Mouse (Mus musculus) kidney, postnatal 14 days (tissue): ENCODE results near the gene Rnf186.
"Not testable (repeated sequence)": the region's sequence is repeated elsewhere in the genome, so short reads cannot be mapped to it uniquely, and the experiment has no call there.

Source experiments
- DNase-seq: peaks from one replicate; pipeline ENCODE4 v3.0.0; 2022; ENCODE audit warnings: mixed read lengths

Gene Rnf186

GRCm38 (mm10) chr4:138972139-138972826 is 5.4 kb downstream of the Rnf186 start:
- peak; percentile 83 for DNase-seq

DNA sequence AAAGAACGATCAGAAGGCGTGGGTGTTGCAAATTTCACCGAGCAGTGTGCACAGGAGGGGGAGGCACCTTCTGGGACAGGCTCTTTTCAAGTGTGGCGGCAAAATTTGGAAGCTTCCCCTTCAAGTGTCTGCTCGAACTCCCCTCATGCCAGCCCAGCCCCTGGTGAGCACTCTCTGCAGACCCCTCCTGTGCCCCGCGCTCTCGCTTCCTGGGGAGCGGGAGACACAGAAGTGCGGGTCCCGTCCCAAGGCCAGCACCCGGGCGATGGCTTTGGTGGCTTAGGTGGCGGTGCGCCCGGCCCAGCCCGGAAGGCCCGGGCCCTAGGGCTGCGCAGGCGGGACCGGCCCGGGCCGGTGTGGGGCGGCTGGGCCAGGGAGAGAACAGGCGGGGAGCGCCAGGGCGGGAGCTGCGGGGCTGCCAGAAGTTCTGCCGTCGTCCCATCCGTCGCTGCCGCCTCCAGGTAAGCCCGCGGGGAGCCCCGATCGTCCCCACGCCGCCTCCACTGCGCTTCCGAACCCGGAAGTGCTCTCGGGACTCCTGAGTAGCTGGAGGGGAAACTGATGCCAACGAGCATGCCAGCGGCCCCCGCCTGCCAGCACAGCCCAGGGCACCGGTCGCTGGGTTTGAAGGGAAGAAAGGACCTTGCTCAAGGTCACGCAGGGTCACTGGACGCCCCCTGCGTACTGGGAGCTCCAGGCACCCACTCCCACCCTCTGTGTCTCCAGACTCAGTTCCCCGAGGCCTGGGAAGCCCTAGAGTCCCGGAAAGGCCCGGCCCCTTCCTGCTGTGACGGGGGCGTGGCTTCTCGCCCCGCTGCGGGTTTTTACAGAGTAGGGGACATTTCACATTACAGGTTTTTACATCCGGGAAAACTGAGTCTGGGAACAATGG is 6.2 kb downstream of the Rnf186 start, which contains the start of gene Tmco4:
Tmco4 (plus strand) TSS at position 62 of the 892 bp plus-strand sequence.
- peak; percentile 88 for DNase-seq

DNA sequence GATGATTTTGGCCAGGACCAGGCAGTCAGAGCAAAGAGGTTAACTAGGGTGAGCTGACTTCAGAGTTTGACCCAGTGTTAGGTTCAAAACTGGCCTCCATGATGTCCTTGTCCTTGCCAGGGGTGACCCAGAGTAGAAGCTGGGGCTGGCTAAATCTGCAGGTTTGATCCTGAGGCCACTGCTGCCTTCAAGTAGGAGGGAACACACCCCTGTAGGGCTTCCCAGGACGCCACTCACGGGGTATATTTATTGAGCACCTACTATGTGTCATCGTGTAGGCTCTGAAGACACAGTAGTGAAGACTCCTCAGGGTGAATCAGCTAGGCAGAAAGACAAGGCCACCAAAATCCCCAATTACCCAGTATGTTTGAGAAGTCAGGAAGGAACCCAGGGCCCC is 6.8 kb downstream of the Rnf186 start:
- DNase-seq = no peak

GRCm38 (mm10) chr4:138974540-138974939 is 7.6 kb downstream of the Rnf186 start:
- not testable (repeated sequence) for DNase-seq

GRCm38 (mm10) chr4:138975194-138975593 is 8.3 kb downstream of the Rnf186 start:
- no peak for DNase-seq

DNA sequence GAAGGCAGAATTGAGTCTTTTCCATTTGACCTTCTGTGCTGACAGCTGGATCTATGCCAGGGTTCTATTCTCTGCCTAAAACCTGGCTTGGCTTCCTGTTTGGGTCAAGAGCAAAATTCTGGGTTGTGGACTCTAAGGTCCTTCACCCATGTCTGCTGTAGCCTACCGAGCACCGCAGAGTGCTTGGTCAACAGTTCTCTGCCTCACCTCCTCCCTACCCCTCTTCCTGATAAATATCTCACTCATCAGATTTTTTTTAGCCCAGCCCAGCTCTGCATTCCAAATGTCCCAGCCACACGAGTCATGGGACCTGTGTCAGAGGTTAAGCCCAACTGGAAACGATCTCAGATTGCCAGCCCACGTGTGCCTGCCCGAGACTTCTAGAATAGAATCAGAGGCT is 9.1 kb downstream of the Rnf186 start:
- DNase-seq = peak; percentile 74

DNA sequence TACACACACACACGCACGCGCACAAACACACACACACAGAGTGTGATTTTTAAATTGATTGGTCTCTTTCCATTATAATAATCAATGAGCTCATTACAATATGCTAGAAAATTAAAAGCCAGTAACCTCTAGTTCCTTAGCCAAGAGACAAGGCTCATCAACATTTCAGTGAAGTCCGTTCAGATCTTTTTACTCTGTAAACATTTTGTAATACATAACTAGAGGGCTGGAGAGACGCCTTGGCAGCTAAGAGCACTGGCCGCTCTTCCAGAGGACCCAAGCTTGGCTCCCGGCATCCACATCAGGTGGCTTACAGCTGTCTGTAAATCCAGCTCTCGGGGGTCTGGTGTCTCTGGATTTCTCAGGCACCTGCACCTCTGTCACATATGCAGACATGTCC is 13.1 kb downstream of the Rnf186 start:
- DNase-seq = no peak

GRCm38 (mm10) chr4:138980771-138981420 is 14.0 kb downstream of the Rnf186 start:
- no peak for DNase-seq

- no peak for DNase-seq
Measured at GRCm38 (mm10) chr4:138983422-138983821, 16.5 kb downstream of the Rnf186 start.

- no peak for DNase-seq
Measured at GRCm38 (mm10) chr4:138984744-138985143, 17.8 kb downstream of the Rnf186 start.

GRCm38 (mm10) chr4:138986280-138986679 is 19.4 kb downstream of the Rnf186 start:
- no peak for DNase-seq

- DNase-seq = no peak
Measured at GRCm38 (mm10) chr4:138994389-138994788, 27.5 kb downstream of the Rnf186 start.

DNA sequence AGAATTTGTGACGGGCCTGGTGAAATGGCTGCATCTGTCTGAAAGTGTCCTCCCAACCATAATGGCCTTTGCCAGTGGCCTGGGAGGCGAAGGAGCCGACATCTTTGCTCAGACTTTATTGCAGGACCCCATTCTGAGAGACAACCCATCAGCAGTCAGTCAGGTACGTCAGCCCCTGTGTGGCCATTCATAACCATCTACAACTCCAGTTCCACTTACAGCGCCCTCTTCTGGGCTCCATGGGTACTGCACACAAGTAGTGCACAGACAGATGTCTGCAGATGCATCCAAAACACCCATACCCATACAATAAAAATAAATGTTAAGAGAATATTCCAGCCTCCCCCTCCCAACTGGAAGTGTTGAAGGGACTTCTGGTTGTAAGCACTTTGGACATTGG is 29.5 kb downstream of the Rnf186 start:
- DNase-seq = no peak

DNA sequence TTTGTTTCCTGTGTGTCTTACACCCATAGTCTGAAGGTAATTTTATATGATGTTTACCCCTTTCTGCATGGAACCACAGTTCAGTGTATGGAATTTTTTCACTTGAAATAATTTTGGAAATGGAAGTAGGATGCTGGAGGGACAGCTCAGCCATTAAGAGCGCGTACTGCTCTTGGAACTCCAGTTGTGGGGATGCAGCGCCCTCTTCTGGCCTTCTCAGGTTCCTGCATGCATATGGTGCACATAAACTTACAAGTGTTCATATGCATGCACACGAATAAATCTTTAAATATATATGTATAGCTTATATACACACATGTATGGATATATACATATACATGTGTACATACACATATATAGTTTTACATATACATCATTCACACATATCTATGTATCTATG is 30.2 kb downstream of the Rnf186 start:
- DNase-seq = no peak

DNA sequence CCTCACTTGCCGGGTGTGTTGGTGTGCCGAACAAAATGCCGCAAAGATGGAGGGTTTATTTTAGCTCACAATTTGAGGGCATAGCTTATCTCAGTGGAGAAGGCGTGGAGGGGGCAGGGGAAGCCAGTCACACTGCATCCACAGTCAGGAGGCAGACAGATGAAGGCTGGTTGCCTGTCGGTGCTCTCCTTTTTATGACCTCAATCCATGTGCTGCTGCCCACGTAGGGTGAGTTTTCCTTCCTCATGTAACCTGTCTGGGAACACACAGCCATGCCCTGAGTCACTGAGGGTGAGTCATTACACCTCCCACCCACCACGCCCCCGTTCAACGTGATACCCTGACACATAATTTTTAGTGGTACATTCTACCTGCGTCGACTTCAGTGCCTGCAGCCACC is 31.7 kb downstream of the Rnf186 start:
- no peak for DNase-seq

DNA sequence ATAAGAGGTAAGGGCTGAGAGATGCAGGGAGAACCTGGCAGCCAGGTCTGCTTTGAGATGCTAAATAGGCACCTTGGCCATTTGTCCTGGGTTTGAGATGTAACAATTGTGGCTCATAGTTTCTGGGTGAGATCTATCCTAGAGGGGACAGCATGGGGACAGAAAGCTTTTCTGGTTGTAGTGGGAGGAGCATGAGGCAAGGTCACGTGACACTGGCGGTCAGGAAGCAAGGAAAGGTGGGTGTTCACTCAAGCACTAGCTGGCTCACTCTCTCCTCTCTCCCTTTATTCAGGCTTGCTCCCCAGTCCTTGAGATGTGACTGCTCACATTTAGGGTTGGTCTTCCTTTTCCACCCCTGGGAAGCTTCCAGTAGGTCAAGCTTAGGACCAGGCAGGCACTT is 34.1 kb downstream of the Rnf186 start:
- no peak for DNase-seq

DNA sequence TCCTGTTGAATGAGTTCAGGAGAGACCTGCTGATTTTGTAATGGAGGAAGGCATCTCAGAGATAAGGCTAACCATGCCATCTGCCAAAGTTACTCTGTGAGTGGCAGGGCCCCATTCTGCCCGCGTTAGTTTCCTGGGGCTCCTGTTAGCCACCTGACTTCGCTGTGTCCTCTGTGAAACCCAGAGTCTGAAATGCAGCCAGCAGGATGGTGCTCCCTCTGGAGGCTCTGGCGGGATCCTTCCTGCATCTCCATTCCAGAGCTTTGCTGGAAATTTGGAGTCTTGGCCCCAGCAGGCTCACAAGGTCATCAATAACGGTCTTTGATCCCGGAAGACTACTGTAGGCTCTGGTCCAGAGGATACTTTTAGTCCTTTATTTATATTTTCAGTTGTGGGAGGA is 34.5 kb downstream of the Rnf186 start:
- peak; percentile 50 for DNase-seq

DNA sequence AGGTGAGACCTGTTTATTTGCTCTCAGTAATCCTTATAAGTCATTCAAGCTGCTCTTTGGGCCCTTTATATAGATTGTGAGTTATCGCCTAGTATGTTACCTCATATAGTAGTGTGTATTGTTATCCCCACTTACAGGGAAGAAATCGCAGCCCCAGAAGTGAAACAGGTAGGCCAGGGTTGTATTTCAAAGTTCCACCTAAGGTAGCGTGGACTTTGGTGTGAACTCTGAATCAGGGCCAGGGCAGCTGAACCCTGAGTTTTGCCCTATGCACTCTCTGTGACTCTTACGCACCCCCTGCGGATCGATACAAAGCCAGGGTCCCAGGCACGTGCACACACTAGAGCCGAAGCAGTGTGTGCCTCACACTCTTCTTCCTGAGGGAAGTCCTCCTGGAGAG is 37.2 kb downstream of the Rnf186 start:
- DNase-seq = no peak

GRCm38 (mm10) chr4:139005214-139005613 is 38.3 kb downstream of the Rnf186 start:
- no peak for DNase-seq

DNA sequence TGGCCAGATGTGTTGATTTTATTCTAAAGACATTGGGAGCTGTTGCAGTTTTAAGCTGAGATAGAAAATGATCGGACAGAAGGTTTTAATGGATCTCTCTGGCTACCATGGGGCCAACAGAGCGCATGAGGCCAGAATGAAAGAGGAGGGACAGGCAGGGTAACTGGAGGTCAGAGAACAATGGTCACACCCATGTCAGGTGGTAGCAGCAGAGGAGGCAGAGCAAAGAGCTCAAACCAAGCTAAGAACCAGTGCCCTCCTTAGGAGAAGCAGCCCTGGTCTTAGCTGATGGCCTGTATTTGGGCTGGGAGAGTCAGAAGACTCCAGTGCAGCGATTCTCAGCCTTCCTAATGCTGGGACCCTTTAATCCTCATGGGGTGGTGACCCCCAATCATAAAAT is 40.4 kb downstream of the Rnf186 start:
- no peak for DNase-seq

DNA sequence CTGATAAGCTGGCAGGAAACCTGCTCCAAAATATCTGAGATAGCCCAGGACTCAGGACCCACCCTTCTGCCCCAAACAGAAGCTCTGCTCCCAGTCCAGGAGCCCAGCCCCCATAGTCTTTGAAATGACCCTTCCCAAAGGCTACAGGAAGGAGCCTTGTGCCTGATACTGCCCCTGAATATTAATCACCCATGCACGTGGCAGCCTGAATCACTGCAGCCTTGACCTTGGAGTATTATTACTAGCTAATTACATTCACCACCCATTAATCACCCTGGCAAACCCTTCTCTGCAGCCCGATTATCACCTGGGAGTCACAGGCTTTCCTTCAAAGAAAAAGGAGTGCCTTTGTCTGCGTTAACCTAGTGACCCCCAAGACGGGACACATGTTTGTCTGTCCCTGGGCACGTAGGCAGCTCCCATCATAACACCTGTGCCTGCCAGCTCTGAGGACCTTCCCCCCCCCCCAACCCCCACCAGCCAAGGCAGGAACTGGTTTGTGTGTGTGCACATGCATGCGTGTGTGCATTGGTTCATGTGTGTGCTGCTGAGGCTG is 41.1 kb downstream of the Rnf186 start:
- no peak for DNase-seq

DNA sequence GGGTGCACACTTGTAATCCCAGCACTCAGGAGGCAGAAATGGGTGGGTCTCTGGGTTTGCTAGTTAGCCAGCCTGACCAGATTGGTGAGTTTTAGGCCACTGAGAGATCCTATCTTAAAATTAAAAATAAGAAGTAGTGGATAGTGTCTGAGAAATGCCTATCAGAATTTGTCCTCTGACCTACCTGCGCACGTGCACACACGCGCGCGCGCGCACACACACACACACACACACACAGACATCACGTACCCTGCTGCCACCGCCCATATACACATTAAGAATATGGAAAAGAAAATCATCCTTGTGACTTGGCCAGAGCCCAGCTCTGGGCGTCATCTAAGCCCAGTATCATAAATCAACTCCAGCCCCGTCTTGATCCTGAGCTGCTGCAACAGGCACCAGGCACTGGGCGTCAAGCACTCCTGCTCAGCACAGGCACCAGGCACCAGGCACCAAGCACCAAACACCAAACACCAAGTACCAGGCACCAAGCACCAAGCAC is 44.3 kb downstream of the Rnf186 start:
- no peak for DNase-seq

DNA sequence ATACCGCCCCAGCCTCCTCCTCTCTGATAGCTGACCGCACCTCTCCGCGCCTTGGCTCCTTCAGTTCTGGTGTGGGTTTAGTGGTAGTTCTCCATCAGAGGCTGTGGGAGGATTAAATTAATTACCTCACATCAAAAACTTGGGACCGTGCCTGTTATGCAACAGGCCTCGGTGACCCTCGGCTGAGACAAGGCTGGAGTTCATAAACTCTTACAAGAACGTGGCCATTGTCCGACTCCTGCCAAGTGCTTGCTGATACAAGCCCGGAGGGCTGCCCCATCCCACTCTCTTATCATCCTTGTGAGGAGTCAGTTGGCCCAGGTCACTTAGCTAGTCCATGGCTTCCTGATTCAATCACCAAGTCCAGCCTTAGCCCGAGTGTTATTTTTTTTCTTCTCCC is 46.4 kb downstream of the Rnf186 start:
- peak; percentile 32 for DNase-seq
